Mouse (Mus musculus) ovary, adult 2 months (tissue): ENCODE data around the gene Fmod. TPM values are rescaled to one million over a fixed set of nuclear protein-coding genes. Genes with fewer than 3 reads are reported as not detected.

Source experiments
- polyA plus RNA-seq: library from polyadenylated mRNA; depleted of rRNA; stranded (reverse); fragments of >200 nt; gene quantifications from 2 replicates; pipeline ENCODE4 v1.2.3, GENCODE M21; 2012; rRNA removed

Gene Fmod
- 7.0 and 11.3 TPM in 2 replicates for polyA plus RNA-seq

DNA sequence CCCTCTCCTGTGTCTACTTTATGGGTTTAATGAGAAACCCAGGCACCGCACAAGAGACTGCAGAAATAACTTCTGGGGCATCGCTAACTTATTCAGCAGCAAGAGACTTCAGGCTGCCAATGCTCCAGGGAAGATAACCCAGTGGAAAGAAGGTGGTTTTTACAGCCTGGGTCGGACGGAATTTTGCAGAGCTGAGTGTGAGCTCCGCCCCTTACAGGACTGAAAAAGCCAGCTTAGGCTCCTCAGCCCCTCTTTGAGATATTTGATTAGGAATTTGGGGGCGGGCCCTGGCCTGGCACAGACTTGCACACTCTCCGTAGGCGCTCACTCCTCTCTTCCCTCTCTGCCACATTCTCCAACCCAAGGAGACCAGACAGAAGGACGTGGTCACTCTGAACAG, at the start of gene Fmod:
Fmod (plus strand) TSS at position 83 of the 400 bp plus-strand sequence.

DNA sequence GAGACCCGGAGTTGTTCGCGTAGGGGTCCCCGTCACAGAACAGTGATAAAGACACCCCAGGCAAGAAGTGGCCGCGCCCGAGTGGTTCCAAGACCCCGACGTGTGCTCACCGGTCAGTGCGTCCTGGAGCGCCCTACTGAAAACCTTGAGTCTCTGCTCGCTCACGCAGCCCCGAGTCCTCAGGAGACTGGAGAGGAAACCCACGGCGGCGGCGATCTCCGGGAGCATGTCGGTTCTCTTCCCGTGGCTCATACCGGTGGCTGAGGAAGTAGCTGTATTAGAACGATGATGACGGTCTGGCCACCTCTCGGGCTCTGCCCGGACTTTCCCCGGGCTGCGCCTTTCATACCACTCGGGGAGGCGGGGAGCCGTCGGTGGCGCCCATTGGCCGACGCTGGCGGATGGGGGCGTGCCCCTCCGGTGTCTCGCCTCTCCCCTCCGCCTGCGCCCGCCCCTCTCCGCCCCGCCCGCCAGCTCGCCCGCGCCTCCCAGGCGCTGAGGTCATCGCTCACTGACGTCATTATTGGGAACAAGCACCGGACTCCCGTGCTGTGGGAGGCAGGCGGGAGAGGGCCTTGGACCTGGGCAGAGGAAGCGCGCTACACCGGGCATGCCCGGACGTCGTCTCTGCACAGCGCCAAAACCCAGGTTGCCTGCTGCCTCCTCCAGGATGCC, 41.9 kb downstream of the Fmod start, which contains the start of gene Btg2:
Btg2 (minus strand) TSS at position 319 of the 675 bp plus-strand sequence.

Other genes starting within 250 kb of the Fmod start
- 12.8 and 17.8 TPM in 2 replicates for gene Atp2b4, start 236.2 kb upstream of the Fmod start, polyA plus RNA-seq
- 5.8 and 8.6 TPM in 2 replicates for gene Optc, start 129.3 kb upstream of the Fmod start, polyA plus RNA-seq
- 19.2 and 31.4 TPM in 2 replicates for gene Prelp, start 115.8 kb upstream of the Fmod start, polyA plus RNA-seq
- gene Btg2, start 41.9 kb downstream of the Fmod start, polyA plus RNA-seq: 34.0 and 46.2 TPM in 2 replicates
- gene Chit1, start 74.0 kb downstream of the Fmod start, polyA plus RNA-seq: 0.23 and 0.25 TPM in 2 replicates
- 1.1 and 2.4 TPM in 2 replicates for gene Chil1, start 144.9 kb downstream of the Fmod start, polyA plus RNA-seq
- not detected in 2 replicates for gene Mybph, start 156.2 kb downstream of the Fmod start, polyA plus RNA-seq
- gene Adora1, start 198.2 kb downstream of the Fmod start, polyA plus RNA-seq: 21.1 and 22.9 TPM in 2 replicates